Mouse (Mus musculus) bone marrow macrophage, adult 2 months (primary cell): ENCODE measurements around the gene Micu2. TPM values are rescaled to one million over a fixed set of nuclear protein-coding genes. Genes with fewer than 3 reads are reported as not detected.

Source experiments
- H3K27ac ChIP-seq: 2 replicates; pipeline ENCODE4 v1.5.1; 2012; ENCODE audit warnings: low read depth, low read length; ENCODE audit not compliant: insufficient read depth
- H3K4me1 ChIP-seq: 2 replicates; pipeline ENCODE4 v1.6.1; 2012; ENCODE audit warnings: low read length; ENCODE audit not compliant: control insufficient read depth, insufficient read depth
- H3K4me3 ChIP-seq: 2 replicates; pipeline ENCODE4 v1.5.1; 2012; ENCODE audit warnings: mild to moderate bottlenecking, low read length, moderate library complexity; ENCODE audit not compliant: insufficient read depth
- CTCF ChIP-seq: IDR thresholded peaks from 2 replicates; pipeline ENCODE4 v1.5.1; 2012; ENCODE audit warnings: low read depth, mild to moderate bottlenecking, low read length, moderate library complexity
- POLR2A ChIP-seq: IDR thresholded peaks from 2 replicates; pipeline ENCODE4 v1.6.1; 2012; ENCODE audit warnings: mild to moderate bottlenecking, low read depth, low read length, borderline replicate concordance
- polyA plus RNA-seq: library from polyadenylated mRNA; stranded (reverse); fragments of >200 nt; gene quantifications from 2 replicates; pipeline ENCODE4 v1.2.4, GENCODE M21; 2012; ENCODE audit not compliant: missing spikeins, insufficient read depth, insufficient read length

The Micu2 gene
- polyA plus RNA-seq, result 48.2 and 52.2 TPM in 2 replicates

GRCm38 (mm10) chr14:57998526-57999401 lies at the start of gene Micu2:
Gene Micu2, minus strand, starts transcription at chr14:57999262.
- Histone ChIP-seq H3K4me1 (peaks cover 10% of the 10 kb centered on the region), H3K27ac (peak within 1 kb of the TSS; percentile 28; the same call in 1 of the 2 replicates)

GRCm38 (mm10) chr14:58046639-58047284 lies 47.7 kb upstream of the Micu2 start:
- no peak for TF ChIP-seq POLR2A
- TF ChIP-seq CTCF, result no peak
- Histone ChIP-seq H3K4me1 (peaks cover 2% of the 10 kb centered on the region; the same call in 1 of the 2 replicates), H3K27ac (no peak overlapping the region), H3K4me3 (no peak overlapping the region)

More at GRCm38 (mm10) chr14:57998526-57999401, at the start of gene Micu2:
- no peak for TF ChIP-seq CTCF
- no peak for TF ChIP-seq POLR2A
- peak within 1 kb of the TSS; percentile 92 for H3K4me3 ChIP-seq

GRCm38 (mm10) chr14:58036174-58036573 lies 37.1 kb upstream of the Micu2 start:
- TF ChIP-seq POLR2A, result no peak
- TF ChIP-seq CTCF, result no peak
- no peak overlapping the region for H3K4me3 ChIP-seq

GRCm38 (mm10) chr14:58034567-58034966 lies 35.5 kb upstream of the Micu2 start:
- no peak for TF ChIP-seq CTCF
- TF ChIP-seq POLR2A, result no peak
- Histone ChIP-seq H3K4me1 (no peaks in the 10 kb centered on the region), H3K27ac (no peak overlapping the region), H3K4me3 (no peak overlapping the region)

More at GRCm38 (mm10) chr14:58036174-58036573, 37.1 kb upstream of the Micu2 start:
- no peak overlapping the region for H3K27ac ChIP-seq
- H3K4me1 ChIP-seq, result no peaks in the 10 kb centered on the region

- TF ChIP-seq POLR2A (no peak), CTCF (no peak)
Measured at GRCm38 (mm10) chr14:58018869-58019268, 19.8 kb upstream of the Micu2 start.

GRCm38 (mm10) chr14:58003852-58004251 lies 4.8 kb upstream of the Micu2 start:
- H3K4me3 ChIP-seq, result no peak overlapping the region
- no peak overlapping the region for H3K27ac ChIP-seq
- TF ChIP-seq POLR2A, result no peak
- TF ChIP-seq CTCF, result no peak
- H3K4me1 ChIP-seq, result no peaks in the 10 kb centered on the region

More at GRCm38 (mm10) chr14:58018869-58019268, 19.8 kb upstream of the Micu2 start:
- H3K27ac ChIP-seq, result no peak overlapping the region
- H3K4me3 ChIP-seq, result no peak overlapping the region
- no peaks in the 10 kb centered on the region for H3K4me1 ChIP-seq

- Histone ChIP-seq H3K4me1 (peaks cover 9% of the 10 kb centered on the region), H3K27ac (no peak overlapping the region), H3K4me3 (no peak overlapping the region)
- no peak for TF ChIP-seq CTCF
- TF ChIP-seq POLR2A, result no peak
Measured at GRCm38 (mm10) chr14:58002161-58002560, 3.1 kb upstream of the Micu2 start.

GRCm38 (mm10) chr14:57999402-57999734 lies 306 bp upstream of the Micu2 start:
- H3K4me3 ChIP-seq, result peak overlapping the region; percentile 92
- no peak for TF ChIP-seq POLR2A
- TF ChIP-seq CTCF, result no peak
- H3K4me1 ChIP-seq, result peaks cover 10% of the 10 kb centered on the region
- no peak overlapping the region for H3K27ac ChIP-seq

- TF ChIP-seq CTCF, result no peak
- no peak for TF ChIP-seq POLR2A
- peaks cover 10% of the 10 kb centered on the region for H3K4me1 ChIP-seq
- no peak overlapping the region for H3K4me3 ChIP-seq
- H3K27ac ChIP-seq, result no peak overlapping the region
Measured at GRCm38 (mm10) chr14:57997431-57997830, 1.6 kb downstream of the Micu2 start.

- TF ChIP-seq CTCF (no peak), POLR2A (no peak)
- peaks cover 10% of the 10 kb centered on the region for H3K4me1 ChIP-seq
- H3K27ac ChIP-seq, result no peak overlapping the region
- no peak overlapping the region for H3K4me3 ChIP-seq
Measured at GRCm38 (mm10) chr14:57996210-57996609, 2.9 kb downstream of the Micu2 start.
